Mouse (Mus musculus): Measurements from ENCODE around the gene Tspan14.

Gene Tspan14

GRCm38 (mm10) chr14:40917632-40918031, 49.0 kb downstream of the Tspan14 start:
- peak; percentile 95 for DNase-seq (ENCODE audit: low spot score)

GRCm38 (mm10) chr14:40916667-40917066, 49.9 kb downstream of the Tspan14 start:
- DNase-seq (ENCODE audit: low spot score): no peak

GRCm38 (mm10) chr14:40915838-40916237, 50.8 kb downstream of the Tspan14 start:
- no peak for DNase-seq (ENCODE audit: low spot score)

GRCm38 (mm10) chr14:40914701-40915100, 51.9 kb downstream of the Tspan14 start:
- DNase-seq (ENCODE audit: low spot score): no peak

GRCm38 (mm10) chr14:40913709-40914108, 52.9 kb downstream of the Tspan14 start:
- DNase-seq (ENCODE audit: low spot score): no peak

GRCm38 (mm10) chr14:40911529-40911928, 55.1 kb downstream of the Tspan14 start:
- DNase-seq (ENCODE audit: low spot score): no peak

GRCm38 (mm10) chr14:40908763-40909162, 57.8 kb downstream of the Tspan14 start:
- DNase-seq (ENCODE audit: low spot score): no peak

- DNase-seq (ENCODE audit: low spot score): no peak
These were observed 59.8 kb downstream of the Tspan14 start for GRCm38 (mm10) chr14:40906770-40907169.

- no peak for DNase-seq (ENCODE audit: low spot score)
These were observed 60.8 kb downstream of the Tspan14 start for GRCm38 (mm10) chr14:40905813-40906212.

- no peak for DNase-seq (ENCODE audit: low spot score)
These were observed 64.1 kb downstream of the Tspan14 start for GRCm38 (mm10) chr14:40902307-40903055.

- DNase-seq (ENCODE audit: low spot score): no peak
These were observed 66.3 kb downstream of the Tspan14 start for GRCm38 (mm10) chr14:40900267-40900666.

GRCm38 (mm10) chr14:40897916-40898315, 68.7 kb downstream of the Tspan14 start:
- no peak for DNase-seq (ENCODE audit: low spot score)

GRCm38 (mm10) chr14:40895681-40896080, 70.9 kb downstream of the Tspan14 start:
- DNase-seq (ENCODE audit: low spot score): no peak

- peak; percentile 80 for DNase-seq (ENCODE audit: low spot score)
These were observed 71.9 kb downstream of the Tspan14 start for GRCm38 (mm10) chr14:40894576-40895247.

- no peak for DNase-seq (ENCODE audit: low spot score)
These were observed 72.7 kb downstream of the Tspan14 start for GRCm38 (mm10) chr14:40893884-40894283.

- DNase-seq (ENCODE audit: low spot score): no peak
These were observed 73.4 kb downstream of the Tspan14 start, which contains the start of gene Sh2d4b for GRCm38 (mm10) chr14:40893196-40893595. TSS of gene Sh2d4b (minus strand) at chr14:40893266.

GRCm38 (mm10) chr14:40892326-40892825, 74.2 kb downstream of the Tspan14 start:
- DNase-seq (ENCODE audit: low spot score): no peak

GRCm38 (mm10) chr14:40891506-40891905, 75.1 kb downstream of the Tspan14 start:
- DNase-seq (ENCODE audit: low spot score): no peak

GRCm38 (mm10) chr14:40889704-40890103, 76.9 kb downstream of the Tspan14 start:
- no peak for DNase-seq (ENCODE audit: low spot score)

- DNase-seq (ENCODE audit: low spot score): no peak
These were observed 77.4 kb downstream of the Tspan14 start for GRCm38 (mm10) chr14:40889181-40889580.

GRCm38 (mm10) chr14:40886428-40887202, 80.0 kb downstream of the Tspan14 start:
- no peak for DNase-seq (ENCODE audit: low spot score)

GRCm38 (mm10) chr14:40885752-40886151, 80.9 kb downstream of the Tspan14 start:
- DNase-seq (ENCODE audit: low spot score): no peak
